Mouse (Mus musculus) liver, adult 2 months (tissue): ENCODE measurements around the gene Gng2.

Source experiments
- CTCF ChIP-seq: fragments of 200-500 bp; IDR thresholded peaks from 2 replicates; pipeline ENCODE4 v1.5.1; 2011; ENCODE audit warnings: low read depth, low read length, control low read depth
- POLR2A ChIP-seq: fragments of 200-500 bp; IDR thresholded peaks from 2 replicates; pipeline ENCODE4 v1.6.1; 2011; ENCODE audit warnings: low read length, control low read depth; ENCODE audit not compliant: insufficient read depth; ENCODE audit errors: extremely low read depth

- TF ChIP-seq CTCF (no peak), POLR2A (no peak)
Measured at GRCm38 (mm10) chr14:19924086-19924485, 53.3 kb downstream of the Gng2 start.
